ENCODE assay signal across 34 mouse cellular contexts in the genomic region with DNA sequence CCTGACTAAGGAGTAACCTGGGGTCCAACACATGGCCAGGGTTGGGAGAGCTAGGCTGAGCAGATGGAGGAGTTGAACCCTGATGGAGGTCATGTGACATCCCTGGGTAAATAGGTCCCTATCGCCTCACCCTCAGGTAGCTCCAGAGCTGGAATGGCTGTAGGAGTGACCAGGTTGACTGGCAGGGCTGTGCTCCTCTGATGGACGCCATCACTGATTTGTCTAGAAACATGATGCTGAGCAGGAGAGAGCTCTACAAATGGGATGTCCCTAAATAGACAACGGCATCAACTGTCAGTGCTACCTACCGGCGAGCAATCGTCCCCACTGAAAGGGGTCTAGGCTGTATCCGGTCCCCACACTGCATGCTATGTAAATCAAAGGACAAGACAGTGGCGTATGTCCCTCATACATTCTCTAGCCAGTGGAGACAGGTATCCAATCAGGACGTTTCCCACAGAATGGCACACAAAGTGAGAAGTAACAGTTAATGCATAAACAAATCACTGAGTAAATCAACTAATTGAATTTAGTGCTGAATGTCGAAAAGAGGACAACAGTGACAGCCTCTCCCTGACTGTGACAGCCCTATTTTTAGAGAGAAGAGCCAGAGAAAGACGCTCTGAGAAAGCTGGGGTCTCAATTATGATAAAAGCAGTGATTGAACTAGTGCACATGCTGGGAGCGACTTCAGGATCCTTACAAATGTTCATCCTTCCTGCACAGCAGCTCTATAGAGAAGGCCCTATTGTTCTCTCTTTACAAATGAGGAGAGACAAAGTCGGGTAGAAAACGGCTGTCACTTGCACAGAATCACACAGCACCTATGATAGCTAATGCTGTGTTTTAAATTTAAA. TPM values are rescaled to one million over a fixed set of nuclear protein-coding genes. Genes with fewer than 3 reads are reported as not detected.
DNase-seq lines count a peak whose midpoint lies in the region; ATAC-seq and TF ChIP-seq lines count a peak whose summit lies in the region.
"Had no signal": no experiment of that assay in that cellular context is flagged by ENCODE, and none has a peak within 500 bp of the region (broad histone marks: within the 10 kb centered on the region; RNA-seq: fewer than 3 reads in every experiment).

No protein-coding gene starts in this region.

- WGBS in forebrain, embryonic 13.5 days = 48% methylated on average over 14 of the region's 14 CpGs
- WGBS in forebrain, embryonic 11.5 days = 55% methylated on average over 14 of the region's 14 CpGs
- WGBS in midbrain, embryonic 15.5 days = 48% methylated on average over 14 of the region's 14 CpGs
- 69% methylated on average over 14 of the region's 14 CpGs for WGBS in stomach, postnatal 0 days

- H3K4me1 ChIP-seq in forebrain, embryonic 13.5 days = peaks cover 7% of the 10 kb centered on the region; the same call in 1 of the 2 replicates
- no peaks in the 10 kb centered on the region for H3K4me1 ChIP-seq in forebrain, embryonic 11.5 days (replicated peaks; ENCODE audit: control insufficient read depth, insufficient read depth, low read length)
- peaks cover 5% of the 10 kb centered on the region; the same call in 1 of the 2 replicates for H3K4me1 ChIP-seq in midbrain, embryonic 15.5 days
- no peaks in the 10 kb centered on the region for H3K4me1 ChIP-seq in stomach, postnatal 0 days (replicated peaks; ENCODE audit: control insufficient read depth, insufficient read depth)
- H3K4me1 ChIP-seq: heart, embryonic 15.5 days; limb, embryonic 13.5 days; lung, embryonic 15.5 days; neural tube, embryonic 13.5 days; stomach, embryonic 15.5 days had no signal

- peak; percentile 67 for ATAC-seq in forebrain, embryonic 13.5 days
- no peak for ATAC-seq in forebrain, embryonic 11.5 days (replicated peaks; ENCODE audit: low FRiP score)
- peak; percentile 55 for ATAC-seq in midbrain, embryonic 15.5 days (replicated peaks)
- no peak for ATAC-seq in stomach, postnatal 0 days (ENCODE audit: low FRiP score, low TSS enrichment)
- ATAC-seq: intestine, embryonic 16.5 days had no signal

- H3K36me3 ChIP-seq in forebrain, embryonic 13.5 days (ENCODE audit: poor library complexity, severe bottlenecking) = no peaks in the 10 kb centered on the region
- no peaks in the 10 kb centered on the region for H3K36me3 ChIP-seq in forebrain, embryonic 11.5 days (ENCODE audit: control insufficient read depth, insufficient read depth, low read length)
- no peaks in the 10 kb centered on the region for H3K36me3 ChIP-seq in midbrain, embryonic 15.5 days (replicated peaks)
- no peaks in the 10 kb centered on the region for H3K36me3 ChIP-seq in stomach, postnatal 0 days (ENCODE audit: control insufficient read depth, insufficient read depth, low read length)
- H3K36me3 ChIP-seq: G1E; heart, embryonic 10.5 days; heart, embryonic 15.5 days; hindbrain, embryonic 13.5 days; limb, embryonic 13.5 days; lung, embryonic 15.5 days; neural tube, embryonic 13.5 days; stomach, embryonic 15.5 days had no signal

- H3K4me2 ChIP-seq in forebrain, embryonic 13.5 days = no peak overlapping the region
- H3K4me2 ChIP-seq in forebrain, embryonic 11.5 days (ENCODE audit: low read depth, low read length, severe bottlenecking) = no peak overlapping the region
- no peak overlapping the region for H3K4me2 ChIP-seq in midbrain, embryonic 15.5 days
- no peak overlapping the region for H3K4me2 ChIP-seq in stomach, postnatal 0 days (replicated peaks; ENCODE audit: low read depth)
- H3K4me2 ChIP-seq: heart, embryonic 15.5 days; hindbrain, embryonic 13.5 days; limb, embryonic 13.5 days; liver, embryonic 11.5 days; lung, embryonic 15.5 days; neural tube, embryonic 13.5 days; stomach, embryonic 15.5 days had no signal

- intact Hi-C loops in left cerebral cortex, adult 2 months (cut with DNase I) = no loop called here

- TF ChIP-seq CTCF in left cerebral cortex, adult 2 months (IDR thresholded peaks at IDR 0.05) = no peak
- no peak for TF ChIP-seq CTCF in stomach, postnatal 0 days (IDR thresholded peaks at IDR 0.05; ENCODE audit: low read depth)

- no peaks in the 10 kb centered on the region for H3K9me3 ChIP-seq in forebrain, embryonic 13.5 days (replicated peaks)
- no peaks in the 10 kb centered on the region for H3K9me3 ChIP-seq in forebrain, embryonic 11.5 days (ENCODE audit: control insufficient read depth, low read length)
- no peaks in the 10 kb centered on the region for H3K9me3 ChIP-seq in midbrain, embryonic 15.5 days
- H3K9me3 ChIP-seq in stomach, postnatal 0 days (ENCODE audit: control insufficient read depth, low read length) = no peaks in the 10 kb centered on the region
- H3K9me3 ChIP-seq: G1E; heart, embryonic 10.5 days; heart, embryonic 15.5 days; hindbrain, embryonic 13.5 days; limb, embryonic 13.5 days; lung, embryonic 15.5 days; neural tube, embryonic 13.5 days; stomach, embryonic 15.5 days had no signal

- H3K9ac ChIP-seq in forebrain, embryonic 13.5 days = no peak overlapping the region
- H3K9ac ChIP-seq in forebrain, embryonic 11.5 days (ENCODE audit: low read length) = no peak overlapping the region
- no peak overlapping the region for H3K9ac ChIP-seq in midbrain, embryonic 15.5 days
- H3K9ac ChIP-seq in stomach, postnatal 0 days (ENCODE audit: low read length) = no peak overlapping the region
- H3K9ac ChIP-seq: heart, embryonic 15.5 days; hindbrain, embryonic 13.5 days; limb, embryonic 13.5 days; lung, embryonic 15.5 days; neural tube, embryonic 13.5 days; stomach, embryonic 15.5 days had no signal

- TF ChIP-seq EP300 in stomach, postnatal 0 days (optimal IDR thresholded peaks at IDR 0.05) = no peak

- H3K27ac ChIP-seq in forebrain, embryonic 13.5 days = peak overlapping the region; percentile 35
- no peak overlapping the region for H3K27ac ChIP-seq in forebrain, embryonic 11.5 days (ENCODE audit: low read depth, low read length)
- H3K27ac ChIP-seq in midbrain, embryonic 15.5 days = peak overlapping the region; percentile 12
- H3K27ac ChIP-seq in left cerebral cortex, adult 2 months = no peak overlapping the region
- H3K27ac ChIP-seq in stomach, postnatal 0 days (replicated peaks) = no peak overlapping the region
- H3K27ac ChIP-seq: heart, embryonic 10.5 days; heart, embryonic 15.5 days; hindbrain, embryonic 13.5 days; limb, embryonic 13.5 days; lung, embryonic 15.5 days; neural tube, embryonic 13.5 days; stomach, embryonic 15.5 days had no signal

- no peaks in the 10 kb centered on the region for H3K27me3 ChIP-seq in forebrain, embryonic 13.5 days
- H3K27me3 ChIP-seq in forebrain, embryonic 11.5 days (ENCODE audit: control insufficient read depth, insufficient read depth, low read length) = no peaks in the 10 kb centered on the region
- H3K27me3 ChIP-seq in midbrain, embryonic 15.5 days (replicated peaks) = no peaks in the 10 kb centered on the region
- no peaks in the 10 kb centered on the region for H3K27me3 ChIP-seq in stomach, postnatal 0 days (ENCODE audit: control insufficient read depth, insufficient read depth, low read length)
- H3K27me3 ChIP-seq: heart, embryonic 15.5 days; hindbrain, embryonic 13.5 days; limb, embryonic 13.5 days; lung, embryonic 15.5 days; neural tube, embryonic 13.5 days; stomach, embryonic 15.5 days had no signal

- H3K4me3 ChIP-seq in forebrain, embryonic 13.5 days = no peak overlapping the region
- no peak overlapping the region for H3K4me3 ChIP-seq in forebrain, embryonic 11.5 days (ENCODE audit: low read depth, low read length)
- H3K4me3 ChIP-seq in midbrain, embryonic 15.5 days = no peak overlapping the region
- H3K4me3 ChIP-seq in left cerebral cortex, adult 2 months = no peak overlapping the region
- no peak overlapping the region for H3K4me3 ChIP-seq in stomach, postnatal 0 days (ENCODE audit: low read depth, low read length)
- H3K4me3 ChIP-seq: heart, embryonic 10.5 days; heart, embryonic 15.5 days; hindbrain, embryonic 13.5 days; limb, embryonic 13.5 days; lung, embryonic 15.5 days; neural tube, embryonic 13.5 days; stomach, embryonic 15.5 days had no signal

- DNase-seq in forebrain, embryonic 11.5 days (ENCODE audit: low spot score) = no peak
- peak; percentile 22 for DNase-seq in retina, embryonic 14.5 days (ENCODE audit: low spot score)
- DNase-seq in retina, postnatal 1 day = no peak
- DNase-seq in left cerebral cortex, adult 2 months (ENCODE audit: extremely low spot score in 1 of 2, low spot score in 2 of 2) = no peak
- DNase-seq in stomach, postnatal 0 days (ENCODE audit: low spot score) = no peak
- DNase-seq: adrenal gland, postnatal 10 days; cerebellum, adult 11 months; cerebellum, adult 9-10 months; cerebellum, postnatal 36 days; gastrocnemius, postnatal 14 days; heart, postnatal 36 days; kidney, adult 9 months; kidney, postnatal 14 days; layer of hippocampus, adult 9-11 months; right cerebral cortex, postnatal 25 days; thymus, postnatal 14 days had no signal

RNA-seq across cellular contexts. Expression of a gene that starts 21.7 kb away (rescaled TPM):
- 590 and 601 TPM in 2 replicates for polyA plus RNA-seq in forebrain, embryonic 13.5 days (2015; fragmentation: Nextera tagmentation; extraction: Ambion mirVana)
- 733 and 765 TPM in 2 replicates for polyA plus RNA-seq in forebrain, embryonic 11.5 days (2014; fragmentation: Nextera tagmentation; extraction: Ambion mirVana)
- polyA plus RNA-seq in midbrain, embryonic 15.5 days (2015; fragmentation: Nextera tagmentation; extraction: Ambion mirVana) = 313 and 342 TPM in 2 replicates
- 100 to 1,000 TPM; 101 to 112 TPM for total RNA-seq in left cerebral cortex, adult 2 months (2021)
- polyA plus RNA-seq in stomach, postnatal 0 days (2015; fragmentation: Nextera tagmentation; extraction: Ambion mirVana) = 306 and 318 TPM in 2 replicates

RNA-seq across cellular contexts. Expression of a gene that starts 37.5 kb away (rescaled TPM):
- not detected in 2 replicates for polyA plus RNA-seq in forebrain, embryonic 13.5 days (2015; fragmentation: Nextera tagmentation; extraction: Ambion mirVana)
- polyA plus RNA-seq in forebrain, embryonic 11.5 days (2014; fragmentation: Nextera tagmentation; extraction: Ambion mirVana) = 0.05 TPM in 1 of 2 replicates, not detected in the other
- polyA plus RNA-seq in midbrain, embryonic 15.5 days (2015; fragmentation: Nextera tagmentation; extraction: Ambion mirVana) = not detected in 2 replicates
- not detected for total RNA-seq in left cerebral cortex, adult 2 months (2021)
- 0.02 TPM in 1 of 2 replicates, not detected in the other for polyA plus RNA-seq in stomach, postnatal 0 days (2015; fragmentation: Nextera tagmentation; extraction: Ambion mirVana)
- total RNA-seq: adrenal gland, postnatal 10 days; gastrocnemius, postnatal 14 days; granulocyte monocyte progenitor cell, adult 5-6 weeks; heart, postnatal 36 days; left cerebral cortex, postnatal 25 days; megakaryocyte progenitor cell, adult 5-6 weeks had no signal
- polyA plus RNA-seq: embryonic facial prominence, embryonic 11.5 days; G1E; heart, embryonic 10.5 days; heart, embryonic 15.5 days; hindbrain, embryonic 13.5 days; intestine, embryonic 16.5 days; limb, embryonic 13.5 days; lung, embryonic 15.5 days; neural tube, embryonic 13.5 days; urinary bladder, adult 2 months had no signal

RNA-seq across cellular contexts. Expression of a gene that starts 45.2 kb away (rescaled TPM):
- 0.06 and 0.08 TPM in 2 replicates for polyA plus RNA-seq in forebrain, embryonic 13.5 days (2015; fragmentation: Nextera tagmentation; extraction: Ambion mirVana)
- polyA plus RNA-seq in forebrain, embryonic 11.5 days (2014; fragmentation: Nextera tagmentation; extraction: Ambion mirVana) = not detected in 2 replicates
- 0.48 and 0.98 TPM in 2 replicates for polyA plus RNA-seq in midbrain, embryonic 15.5 days (2015; fragmentation: Nextera tagmentation; extraction: Ambion mirVana)
- under 1 TPM in 1 of 2 experiments, not detected in 1; 0.16 TPM for total RNA-seq in left cerebral cortex, adult 2 months (2021)
- polyA plus RNA-seq in stomach, postnatal 0 days (2015; fragmentation: Nextera tagmentation; extraction: Ambion mirVana) = not detected in 2 replicates
- total RNA-seq: adrenal gland, postnatal 10 days; gastrocnemius, postnatal 14 days; granulocyte monocyte progenitor cell, adult 5-6 weeks; heart, postnatal 36 days; megakaryocyte progenitor cell, adult 5-6 weeks had no signal
- polyA plus RNA-seq: embryonic facial prominence, embryonic 11.5 days; G1E; heart, embryonic 10.5 days; heart, embryonic 15.5 days; intestine, embryonic 16.5 days; limb, embryonic 13.5 days; liver, embryonic 11.5 days; liver, embryonic 16.5 days; lung, embryonic 15.5 days; neural tube, embryonic 13.5 days; stomach, embryonic 15.5 days had no signal

Comparison
In these comparisons a context has a peak if more than half of its experiments do, and no peak if none do; other contexts are left out.
1. ATAC-seq: peak in forebrain, embryonic 13.5 days (single experiment) and midbrain, embryonic 15.5 days (single experiment); none in forebrain, embryonic 11.5 days (single experiment) and stomach, postnatal 0 days (single experiment).
2. H3K27ac ChIP-seq: peak in forebrain, embryonic 13.5 days (single experiment) and midbrain, embryonic 15.5 days (single experiment); none in forebrain, embryonic 11.5 days (single experiment), left cerebral cortex, adult 2 months (single experiment) and stomach, postnatal 0 days (single experiment).